Mouse (Mus musculus): ENCODE data around the gene Stab2. TPM values are rescaled to one million over a fixed set of nuclear protein-coding genes. Genes with fewer than 3 reads are reported as not detected.

Stab2 gene
- polyA plus RNA-seq, 1 experiment from 2014 or later, result 0.95 TPM

GRCm38 (mm10) chr10:87012087-87012486, 4.3 kb upstream of the Stab2 start:
- 94% methylated on average over 7 of the region's 7 CpGs for WGBS
- Histone ChIP-seq H3K9me3 (ENCODE audit: control insufficient read depth, low read length) (no peaks in the 10 kb centered on the region), H3K4me2 (ENCODE audit: low read depth, low read length) (no peak overlapping the region), H3K27me3 (replicated peaks; ENCODE audit: control insufficient read depth, insufficient read depth, low read length) (no peaks in the 10 kb centered on the region), H3K36me3 (ENCODE audit: control insufficient read depth, insufficient read depth, low read length) (no peaks in the 10 kb centered on the region), H3K27ac (ENCODE audit: low read length) (no peak overlapping the region), H3K4me3 (ENCODE audit: low read length) (no peak overlapping the region), H3K4me1 (ENCODE audit: control insufficient read depth, insufficient read depth, low read length) (no peaks in the 10 kb centered on the region), H3K9ac (ENCODE audit: low read depth, low read length) (no peak overlapping the region)
- no peak for ATAC-seq

- H3K4me2 ChIP-seq (ENCODE audit: low read depth, low read length), result no peak overlapping the region
- ATAC-seq, result no peak
- H3K9me3 ChIP-seq (ENCODE audit: control insufficient read depth, low read length), result no peaks in the 10 kb centered on the region
- H3K4me1 ChIP-seq (ENCODE audit: control insufficient read depth, insufficient read depth, low read length), result no peaks in the 10 kb centered on the region
- no peak overlapping the region for H3K27ac ChIP-seq (ENCODE audit: low read length)
- no peak overlapping the region for H3K9ac ChIP-seq (ENCODE audit: low read depth, low read length)
- 76% methylated on average over 3 of the region's 3 CpGs for WGBS
- no peak overlapping the region for H3K4me3 ChIP-seq (ENCODE audit: low read length)
- H3K27me3 ChIP-seq (replicated peaks; ENCODE audit: control insufficient read depth, insufficient read depth, low read length), result no peaks in the 10 kb centered on the region
- no peaks in the 10 kb centered on the region for H3K36me3 ChIP-seq (ENCODE audit: control insufficient read depth, insufficient read depth, low read length)
Observed at GRCm38 (mm10) chr10:87008215-87008499, 332 bp upstream of the Stab2 start.

- Histone ChIP-seq H3K27me3 (replicated peaks; ENCODE audit: control insufficient read depth, insufficient read depth, low read length) (no peaks in the 10 kb centered on the region), H3K9ac (ENCODE audit: low read depth, low read length) (no peak overlapping the region), H3K4me2 (ENCODE audit: low read depth, low read length) (no peak overlapping the region), H3K4me1 (ENCODE audit: control insufficient read depth, insufficient read depth, low read length) (peaks cover 6% of the 10 kb centered on the region; the same call in 1 of the 2 replicates), H3K4me3 (ENCODE audit: low read length) (no peak overlapping the region), H3K9me3 (ENCODE audit: control insufficient read depth, low read length) (no peaks in the 10 kb centered on the region), H3K36me3 (ENCODE audit: control insufficient read depth, insufficient read depth, low read length) (no peaks in the 10 kb centered on the region), H3K27ac (ENCODE audit: low read length) (no peak overlapping the region)
- WGBS, result 66% methylated on average over 14 of the region's 14 CpGs
- ATAC-seq, result no peak
Observed at GRCm38 (mm10) chr10:86992238-86992976, 15.4 kb downstream of the Stab2 start.

- peaks cover 6% of the 10 kb centered on the region; the same call in 1 of the 2 replicates for H3K4me1 ChIP-seq (ENCODE audit: control insufficient read depth, insufficient read depth, low read length)
- H3K27me3 ChIP-seq (replicated peaks; ENCODE audit: control insufficient read depth, insufficient read depth, low read length), result no peaks in the 10 kb centered on the region
- H3K4me2 ChIP-seq (ENCODE audit: low read depth, low read length), result no peak overlapping the region
- H3K27ac ChIP-seq (ENCODE audit: low read length), result peak overlapping the region; percentile 78
- no peak overlapping the region for H3K4me3 ChIP-seq (ENCODE audit: low read length)
- 31% methylated on average over 9 of the region's 9 CpGs for WGBS
- ATAC-seq, result peak; percentile 97
- no peaks in the 10 kb centered on the region for H3K9me3 ChIP-seq (ENCODE audit: control insufficient read depth, low read length)
- no peaks in the 10 kb centered on the region for H3K36me3 ChIP-seq (ENCODE audit: control insufficient read depth, insufficient read depth, low read length)
- no peak overlapping the region for H3K9ac ChIP-seq (ENCODE audit: low read depth, low read length)
Observed at GRCm38 (mm10) chr10:86990666-86991065, 17.2 kb downstream of the Stab2 start.

- Histone ChIP-seq H3K27ac (ENCODE audit: low read length) (peak overlapping the region; percentile 53), H3K4me1 (ENCODE audit: control insufficient read depth, insufficient read depth, low read length) (peaks cover 6% of the 10 kb centered on the region; the same call in 1 of the 2 replicates), H3K9me3 (ENCODE audit: control insufficient read depth, low read length) (no peaks in the 10 kb centered on the region), H3K4me3 (ENCODE audit: low read length) (no peak overlapping the region), H3K27me3 (replicated peaks; ENCODE audit: control insufficient read depth, insufficient read depth, low read length) (no peaks in the 10 kb centered on the region), H3K4me2 (ENCODE audit: low read depth, low read length) (no peak overlapping the region), H3K36me3 (ENCODE audit: control insufficient read depth, insufficient read depth, low read length) (no peaks in the 10 kb centered on the region), H3K9ac (ENCODE audit: low read depth, low read length) (no peak overlapping the region)
- no peak; the same call in 1 of the 2 replicates for ATAC-seq
- 65% methylated on average over 8 of the region's 8 CpGs for WGBS
Observed at GRCm38 (mm10) chr10:86989838-86990237, 18.0 kb downstream of the Stab2 start.

- WGBS, result 82% methylated on average over 5 of the region's 5 CpGs
Observed at GRCm38 (mm10) chr10:86976001-86976726, 31.7 kb downstream of the Stab2 start.

GRCm38 (mm10) chr10:86973276-86973675, 34.5 kb downstream of the Stab2 start:
- no peaks in the 10 kb centered on the region for H3K36me3 ChIP-seq (ENCODE audit: control insufficient read depth, insufficient read depth, low read length)
- H3K4me2 ChIP-seq (ENCODE audit: low read depth, low read length), result no peak overlapping the region
- no peak overlapping the region for H3K27ac ChIP-seq (ENCODE audit: low read length)
- H3K9me3 ChIP-seq (ENCODE audit: control insufficient read depth, low read length), result no peaks in the 10 kb centered on the region
- H3K27me3 ChIP-seq (replicated peaks; ENCODE audit: control insufficient read depth, insufficient read depth, low read length), result no peaks in the 10 kb centered on the region
- H3K9ac ChIP-seq (ENCODE audit: low read depth, low read length), result no peak overlapping the region
- ATAC-seq, result no peak
- H3K4me3 ChIP-seq (ENCODE audit: low read length), result no peak overlapping the region
- WGBS, result 82% methylated on average over 5 of the region's 5 CpGs
- no peaks in the 10 kb centered on the region for H3K4me1 ChIP-seq (ENCODE audit: control insufficient read depth, insufficient read depth, low read length)

More at GRCm38 (mm10) chr10:86976001-86976726, 31.7 kb downstream of the Stab2 start:
- ATAC-seq, result no peak
- no peaks in the 10 kb centered on the region for H3K9me3 ChIP-seq (ENCODE audit: control insufficient read depth, low read length)
- no peak overlapping the region for H3K9ac ChIP-seq (ENCODE audit: low read depth, low read length)
- H3K4me2 ChIP-seq (ENCODE audit: low read depth, low read length), result no peak overlapping the region
- no peak overlapping the region for H3K27ac ChIP-seq (ENCODE audit: low read length)
- no peaks in the 10 kb centered on the region for H3K4me1 ChIP-seq (ENCODE audit: control insufficient read depth, insufficient read depth, low read length)
- no peaks in the 10 kb centered on the region for H3K36me3 ChIP-seq (ENCODE audit: control insufficient read depth, insufficient read depth, low read length)
- H3K27me3 ChIP-seq (replicated peaks; ENCODE audit: control insufficient read depth, insufficient read depth, low read length), result no peaks in the 10 kb centered on the region
- no peak overlapping the region for H3K4me3 ChIP-seq (ENCODE audit: low read length)

- no peaks in the 10 kb centered on the region for H3K36me3 ChIP-seq (ENCODE audit: control insufficient read depth, insufficient read depth, low read length)
- H3K4me2 ChIP-seq (ENCODE audit: low read depth, low read length), result peak overlapping the region; percentile 17; the same call in 1 of the 2 replicates
- H3K4me1 ChIP-seq (ENCODE audit: control insufficient read depth, insufficient read depth, low read length), result no peaks in the 10 kb centered on the region
- H3K9ac ChIP-seq (ENCODE audit: low read depth, low read length), result no peak overlapping the region
- no peaks in the 10 kb centered on the region for H3K27me3 ChIP-seq (replicated peaks; ENCODE audit: control insufficient read depth, insufficient read depth, low read length)
- no peaks in the 10 kb centered on the region for H3K9me3 ChIP-seq (ENCODE audit: control insufficient read depth, low read length)
- 30% methylated on average over 7 of the region's 7 CpGs for WGBS
- H3K4me3 ChIP-seq (ENCODE audit: low read length), result no peak overlapping the region
- ATAC-seq, result 0 out of 2 replicates have a peak, but pooled peaks have one; percentile 66
- H3K27ac ChIP-seq (ENCODE audit: low read length), result no peak overlapping the region
Observed at GRCm38 (mm10) chr10:86972503-86972826, 35.4 kb downstream of the Stab2 start.

- H3K36me3 ChIP-seq (ENCODE audit: control insufficient read depth, insufficient read depth, low read length), result no peaks in the 10 kb centered on the region
- no peaks in the 10 kb centered on the region for H3K4me1 ChIP-seq (ENCODE audit: control insufficient read depth, insufficient read depth, low read length)
- H3K9ac ChIP-seq (ENCODE audit: low read depth, low read length), result no peak overlapping the region
- no peaks in the 10 kb centered on the region for H3K27me3 ChIP-seq (replicated peaks; ENCODE audit: control insufficient read depth, insufficient read depth, low read length)
- 21% methylated on average over 13 of the region's 13 CpGs for WGBS
- no peak overlapping the region for H3K27ac ChIP-seq (ENCODE audit: low read length)
- peak overlapping the region; percentile 17 for H3K4me2 ChIP-seq (ENCODE audit: low read depth, low read length)
- H3K9me3 ChIP-seq (ENCODE audit: control insufficient read depth, low read length), result no peaks in the 10 kb centered on the region
- ATAC-seq, result peak; percentile 83
- H3K4me3 ChIP-seq (ENCODE audit: low read length), result no peak overlapping the region; the same call in 1 of the 2 replicates
Observed at GRCm38 (mm10) chr10:86971680-86972502, 35.9 kb downstream of the Stab2 start.

Measured in intestine, embryonic 16.5 days (tissue).